Mouse (Mus musculus): ENCODE data around the gene 0610040J01Rik. TPM values are rescaled to one million over a fixed set of nuclear protein-coding genes. Genes with fewer than 3 reads are reported as not detected.
"Not testable (repeated sequence)": the region's sequence is repeated elsewhere in the genome, so short reads cannot be mapped to it uniquely, and the experiment has no call there.

0610040J01Rik gene
- total RNA-seq, 4 experiments from 2014 or later: 0.45 to 0.81 (median 0.66) TPM

GRCm38 (mm10) chr5:63831054-63831453 lies 18.9 kb downstream of the 0610040J01Rik start:
- DNase-seq: no peak

GRCm38 (mm10) chr5:63833955-63834354 lies 21.8 kb downstream of the 0610040J01Rik start:
- no peak for DNase-seq

- DNase-seq: no peak
Measured at GRCm38 (mm10) chr5:63834435-63834834, 22.3 kb downstream of the 0610040J01Rik start.

GRCm38 (mm10) chr5:63837115-63837514 lies 25.0 kb downstream of the 0610040J01Rik start:
- DNase-seq: no peak

GRCm38 (mm10) chr5:63837851-63838250 lies 25.7 kb downstream of the 0610040J01Rik start:
- no peak for DNase-seq

GRCm38 (mm10) chr5:63839801-63840416 lies 27.7 kb downstream of the 0610040J01Rik start:
- DNase-seq: no peak

- DNase-seq: no peak
Measured at GRCm38 (mm10) chr5:63847080-63847479, 34.9 kb downstream of the 0610040J01Rik start.

GRCm38 (mm10) chr5:63847541-63848226 lies 35.5 kb downstream of the 0610040J01Rik start:
- DNase-seq: no peak

- DNase-seq: no peak
Measured at GRCm38 (mm10) chr5:63858901-63859300, 46.7 kb downstream of the 0610040J01Rik start.

GRCm38 (mm10) chr5:63867421-63867820 lies 55.3 kb downstream of the 0610040J01Rik start:
- DNase-seq: no peak

- DNase-seq: no peak
Measured at GRCm38 (mm10) chr5:63872176-63872932, 60.2 kb downstream of the 0610040J01Rik start.

- DNase-seq: no peak
Measured at GRCm38 (mm10) chr5:63874880-63875279, 62.7 kb downstream of the 0610040J01Rik start.

- no peak for DNase-seq
Measured at GRCm38 (mm10) chr5:63876081-63876480, 63.9 kb downstream of the 0610040J01Rik start.

- DNase-seq: no peak
Measured at GRCm38 (mm10) chr5:63879026-63879425, 66.9 kb downstream of the 0610040J01Rik start.

- no peak for DNase-seq
Measured at GRCm38 (mm10) chr5:63886292-63886691, 74.1 kb downstream of the 0610040J01Rik start.

- DNase-seq: no peak
Measured at GRCm38 (mm10) chr5:63886709-63887108, 74.5 kb downstream of the 0610040J01Rik start.

- DNase-seq: no peak
Measured at GRCm38 (mm10) chr5:63887111-63887510, 74.9 kb downstream of the 0610040J01Rik start.

- no peak for DNase-seq
Measured at GRCm38 (mm10) chr5:63891241-63891640, 79.1 kb downstream of the 0610040J01Rik start.

GRCm38 (mm10) chr5:63891912-63892311 lies 79.7 kb downstream of the 0610040J01Rik start:
- no peak for DNase-seq

- DNase-seq: not testable (repeated sequence)
Measured at GRCm38 (mm10) chr5:63897001-63897819, 85.0 kb downstream of the 0610040J01Rik start.

GRCm38 (mm10) chr5:63897820-63898110 lies 85.6 kb downstream of the 0610040J01Rik start:
- DNase-seq: no peak

- no peak for DNase-seq
Measured at GRCm38 (mm10) chr5:63903329-63903728, 91.2 kb downstream of the 0610040J01Rik start.

Data from adrenal gland, adult 8-10 months (tissue).